Mouse (Mus musculus) CH12.LX (cell line): Measurements from ENCODE around the gene Tex35.

Experiments used
- BHLHE40 ChIP-seq: IDR thresholded peaks from 2 replicates; pipeline ENCODE4 v1.6.1; 2011; ENCODE audit warnings: mild to moderate bottlenecking, low read depth, low read length, improper control_type of control experiment
- CHD1 ChIP-seq: IDR thresholded peaks from 2 replicates; pipeline ENCODE4 v1.6.1; 2012; ENCODE audit warnings: low read depth, low read length, improper control_type of control experiment, inconsistent platforms
- CTCF ChIP-seq, 2 experiments: IDR thresholded peaks in 1 of 2; conservative IDR thresholded peaks in 1 of 2; 2 replicates each; pipeline ENCODE4 v1.5.1; 2011 to 2012; ENCODE audit warnings: low read depth in 2 of 2, low read length in 2 of 2, improper control_type of control experiment in 1 of 2, inconsistent platforms in 1 of 2, mild to moderate bottlenecking in 1 of 2, moderate library complexity in 1 of 2
- ELF1 ChIP-seq: IDR thresholded peaks from 2 replicates; pipeline ENCODE4 v1.6.1; 2014; ENCODE audit warnings: low read depth, mild to moderate bottlenecking, inconsistent platforms, low read length, improper control_type of control experiment
- EP300 ChIP-seq: IDR thresholded peaks from 2 replicates; pipeline ENCODE4 v1.6.1; 2011; ENCODE audit warnings: low read length, improper control_type of control experiment
- ETS1 ChIP-seq: conservative IDR thresholded peaks from 2 replicates; pipeline ENCODE4 v1.6.1; 2012; ENCODE audit warnings: low read depth, mild to moderate bottlenecking, inconsistent platforms, low read length, improper control_type of control experiment, moderate library complexity
- HCFC1 ChIP-seq: IDR thresholded peaks from 2 replicates; pipeline ENCODE4 v1.6.1; 2012; ENCODE audit warnings: low read depth, mild to moderate bottlenecking, inconsistent platforms, low read length, improper control_type of control experiment
- IRF4 ChIP-seq: IDR thresholded peaks from 2 replicates; pipeline ENCODE4 v1.6.1; 2014; ENCODE audit warnings: low read depth, mild to moderate bottlenecking, inconsistent platforms, low read length, improper control_type of control experiment
- MAX ChIP-seq: IDR thresholded peaks from 2 replicates; pipeline ENCODE4 v1.6.1; 2011; ENCODE audit warnings: low read length, improper control_type of control experiment
- POLR2A ChIP-seq: IDR thresholded peaks from 2 replicates; pipeline ENCODE4 v1.6.1; 2011; ENCODE audit warnings: low read depth, mild to moderate bottlenecking, improper control_type of control experiment, low read length
- POLR2AphosphoS2 ChIP-seq: IDR thresholded peaks from 2 replicates; pipeline ENCODE4 v1.6.1; 2011; ENCODE audit warnings: low read depth, low read length, improper control_type of control experiment
- SIN3A ChIP-seq: IDR thresholded peaks from 2 replicates; pipeline ENCODE4 v1.6.1; 2012; ENCODE audit warnings: low read length, improper control_type of control experiment, inconsistent platforms
- TCF12 ChIP-seq: IDR thresholded peaks from 2 replicates; pipeline ENCODE4 v1.6.1; 2014; ENCODE audit warnings: low read depth, mild to moderate bottlenecking, inconsistent platforms, low read length, improper control_type of control experiment
- ZNF384 ChIP-seq: IDR thresholded peaks from 2 replicates; pipeline ENCODE4 v1.6.1; 2012; ENCODE audit warnings: low read depth, low read length, improper control_type of control experiment, inconsistent platforms

DNA sequence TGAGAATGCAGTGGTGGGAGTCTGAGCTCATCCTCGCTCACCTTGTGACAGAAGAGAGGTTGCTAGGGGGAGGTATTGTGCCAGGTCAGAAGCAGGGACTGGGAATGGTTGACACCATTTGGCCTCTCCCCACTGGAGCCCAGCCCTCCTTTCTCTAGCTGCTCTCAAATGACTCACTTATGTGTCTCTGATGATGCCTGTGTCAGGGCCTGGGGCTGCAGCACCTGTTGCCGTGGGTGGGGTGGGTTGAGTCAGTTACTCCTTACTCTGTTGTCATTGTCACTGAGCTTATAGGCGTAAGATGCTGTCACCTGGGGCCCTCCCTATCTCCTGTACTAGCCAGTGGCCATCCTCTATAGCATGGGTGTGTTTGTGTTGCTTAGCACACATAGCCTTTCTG is 17.6 kb downstream of the Tex35 start:
- TF ChIP-seq ELF1 (no peak), POLR2AphosphoS2 (no peak), POLR2A (no peak), MAX (no peak), CTCF (conservative IDR thresholded peaks at IDR 0.05 in 1 of 2, IDR thresholded peaks at IDR 0.05 in 1 of 2; ENCODE audit: low read depth in 2 of 2, low read length in 2 of 2) (no peak), BHLHE40 (no peak), CHD1 (no peak), EP300 (no peak), IRF4 (no peak), TCF12 (no peak), SIN3A (no peak), ZNF384 (no peak), HCFC1 (no peak), ETS1 (no peak)
